Mouse (Mus musculus): Measurements from ENCODE around the gene Mroh3. TPM values are rescaled to one million over a fixed set of nuclear protein-coding genes. Genes with fewer than 3 reads are reported as not detected.

The Mroh3 gene
- polyA plus RNA-seq, 1 experiment from 2014 or later: not detected

DNA sequence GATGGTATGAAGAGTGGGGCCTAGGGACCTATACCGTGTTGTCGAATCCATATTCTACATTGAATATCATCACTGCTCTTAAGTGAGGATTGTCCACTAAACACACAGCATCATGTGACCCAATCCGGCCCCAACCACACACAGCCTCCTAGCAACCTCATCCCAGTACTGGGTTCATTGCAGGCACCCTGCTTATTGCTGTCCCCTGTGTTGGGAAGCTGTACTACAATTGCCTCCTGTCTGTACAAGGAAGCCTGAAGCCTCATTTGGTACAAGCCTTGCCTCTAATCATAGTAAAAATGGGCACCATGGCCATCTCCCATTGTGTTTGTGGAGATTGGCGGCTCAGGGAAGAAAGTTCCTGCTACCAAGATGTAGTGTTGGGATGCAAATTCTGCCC lies 56.3 kb downstream of the Mroh3 start:
- Histone ChIP-seq H3K27me3 (ENCODE audit: control insufficient read depth, insufficient read depth, low read depth, low read length) (no peaks in the 10 kb centered on the region), H3K4me3 (ENCODE audit: low read depth, low read length) (no peak overlapping the region), H3K4me1 (ENCODE audit: control insufficient read depth, low read depth, low read length) (no peaks in the 10 kb centered on the region), H3K9ac (ENCODE audit: low read depth, low read length) (no peak overlapping the region), H3K9me3 (replicated peaks; ENCODE audit: control insufficient read depth, low read length) (no peaks in the 10 kb centered on the region), H3K27ac (ENCODE audit: low read length) (no peak overlapping the region), H3K36me3 (ENCODE audit: control insufficient read depth, insufficient read depth) (no peaks in the 10 kb centered on the region), H3K4me2 (ENCODE audit: low read depth, low read length) (no peak overlapping the region)
- ATAC-seq (ENCODE audit: low read depth): no peak
- WGBS (ENCODE audit: insufficient replicate concordance): 84% methylated on average over 4 of the region's 4 CpGs

DNA sequence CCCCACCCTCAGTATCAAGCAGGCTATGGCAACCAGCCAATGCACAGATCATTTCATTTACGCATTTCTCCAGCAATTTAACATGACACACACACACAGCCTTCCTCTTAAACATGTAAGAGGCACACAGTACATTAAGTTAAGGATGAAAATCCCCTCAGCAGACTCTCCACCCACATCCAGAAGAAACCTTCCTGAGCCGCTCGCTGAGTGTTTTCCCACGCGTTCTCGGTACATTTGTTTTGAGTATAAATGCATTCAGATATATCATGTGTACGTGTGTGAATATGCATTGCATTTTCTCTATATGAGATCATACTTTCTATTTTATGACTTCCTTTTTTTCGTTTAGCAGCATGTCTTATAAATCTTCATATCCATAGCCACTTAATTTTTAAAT lies 61.3 kb downstream of the Mroh3 start:
- ATAC-seq (ENCODE audit: low read depth): no peak
- WGBS (ENCODE audit: insufficient replicate concordance): 79% methylated on average over 8 of the region's 8 CpGs
- no peak overlapping the region for H3K4me3 ChIP-seq (ENCODE audit: low read depth, low read length)
- H3K27ac ChIP-seq (ENCODE audit: low read length): no peak overlapping the region
- peaks cover 5% of the 10 kb centered on the region for H3K4me1 ChIP-seq (ENCODE audit: control insufficient read depth, low read depth, low read length)
- H3K9ac ChIP-seq (ENCODE audit: low read depth, low read length): no peak overlapping the region
- no peak overlapping the region for H3K4me2 ChIP-seq (ENCODE audit: low read depth, low read length)
- H3K27me3 ChIP-seq (ENCODE audit: control insufficient read depth, insufficient read depth, low read depth, low read length): no peaks in the 10 kb centered on the region
- H3K9me3 ChIP-seq (replicated peaks; ENCODE audit: control insufficient read depth, low read length): no peaks in the 10 kb centered on the region
- H3K36me3 ChIP-seq (ENCODE audit: control insufficient read depth, insufficient read depth): no peaks in the 10 kb centered on the region

DNA sequence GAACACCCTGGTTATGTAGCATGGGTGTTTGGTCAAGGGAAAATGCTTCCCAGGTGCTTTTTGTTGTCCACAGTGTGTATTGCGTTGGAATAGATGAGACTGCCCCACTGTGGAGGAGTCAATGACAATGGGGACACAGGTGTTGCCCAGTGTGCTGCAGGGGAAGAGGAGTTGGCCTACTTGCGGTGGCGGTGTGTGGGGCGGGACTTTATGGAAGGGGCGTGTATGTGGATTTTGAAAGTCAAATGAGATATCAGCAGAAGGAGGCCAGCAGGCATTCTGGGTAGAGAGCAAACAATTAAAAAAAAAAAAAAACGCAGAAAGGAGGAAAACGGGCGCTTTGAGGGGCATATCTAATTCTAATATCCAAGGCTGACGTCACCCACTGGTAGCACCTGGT lies 62.9 kb downstream of the Mroh3 start:
- 79% methylated on average over 9 of the region's 9 CpGs for WGBS (ENCODE audit: insufficient replicate concordance)

DNA sequence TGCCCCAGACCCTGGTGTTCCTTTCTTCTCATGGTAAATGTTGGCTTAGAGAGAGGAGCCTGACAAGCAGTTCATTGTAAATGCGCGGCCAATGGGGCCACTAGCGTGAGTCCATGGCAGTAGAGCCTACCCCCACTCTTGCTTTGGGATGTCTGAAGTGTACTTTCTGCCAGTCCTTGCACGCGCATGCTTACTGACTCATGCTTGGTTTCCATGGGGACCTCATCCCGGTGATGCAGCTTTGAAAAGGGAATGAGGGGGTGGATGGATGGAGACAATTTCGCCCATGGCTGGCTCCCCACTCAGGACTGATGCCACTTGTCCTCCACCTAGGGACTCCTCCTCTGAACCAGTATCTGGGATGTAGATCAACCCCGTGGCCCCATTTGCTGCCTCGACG lies 69.1 kb downstream of the Mroh3 start:
- Histone ChIP-seq H3K4me3 (ENCODE audit: low read depth, low read length) (no peak overlapping the region), H3K36me3 (ENCODE audit: control insufficient read depth, insufficient read depth) (no peaks in the 10 kb centered on the region), H3K9ac (ENCODE audit: low read depth, low read length) (no peak overlapping the region), H3K9me3 (replicated peaks; ENCODE audit: control insufficient read depth, low read length) (no peaks in the 10 kb centered on the region), H3K27ac (ENCODE audit: low read length) (no peak overlapping the region), H3K4me2 (ENCODE audit: low read depth, low read length) (no peak overlapping the region), H3K4me1 (ENCODE audit: control insufficient read depth, low read depth, low read length) (peaks cover 32% of the 10 kb centered on the region), H3K27me3 (ENCODE audit: control insufficient read depth, insufficient read depth, low read depth, low read length) (no peaks in the 10 kb centered on the region)
- WGBS (ENCODE audit: insufficient replicate concordance): 70% methylated on average over 10 of the region's 10 CpGs
- ATAC-seq (ENCODE audit: low read depth): no peak

More for the DNA sequence above, 62.9 kb downstream of the Mroh3 start:
- no peaks in the 10 kb centered on the region for H3K9me3 ChIP-seq (replicated peaks; ENCODE audit: control insufficient read depth, low read length)
- H3K4me1 ChIP-seq (ENCODE audit: control insufficient read depth, low read depth, low read length): peaks cover 6% of the 10 kb centered on the region
- ATAC-seq (ENCODE audit: low read depth): no peak
- H3K4me2 ChIP-seq (ENCODE audit: low read depth, low read length): no peak overlapping the region
- no peaks in the 10 kb centered on the region for H3K36me3 ChIP-seq (ENCODE audit: control insufficient read depth, insufficient read depth)
- no peaks in the 10 kb centered on the region for H3K27me3 ChIP-seq (ENCODE audit: control insufficient read depth, insufficient read depth, low read depth, low read length)
- no peak overlapping the region for H3K9ac ChIP-seq (ENCODE audit: low read depth, low read length)
- H3K27ac ChIP-seq (ENCODE audit: low read length): no peak overlapping the region
- no peak overlapping the region for H3K4me3 ChIP-seq (ENCODE audit: low read depth, low read length)

DNA sequence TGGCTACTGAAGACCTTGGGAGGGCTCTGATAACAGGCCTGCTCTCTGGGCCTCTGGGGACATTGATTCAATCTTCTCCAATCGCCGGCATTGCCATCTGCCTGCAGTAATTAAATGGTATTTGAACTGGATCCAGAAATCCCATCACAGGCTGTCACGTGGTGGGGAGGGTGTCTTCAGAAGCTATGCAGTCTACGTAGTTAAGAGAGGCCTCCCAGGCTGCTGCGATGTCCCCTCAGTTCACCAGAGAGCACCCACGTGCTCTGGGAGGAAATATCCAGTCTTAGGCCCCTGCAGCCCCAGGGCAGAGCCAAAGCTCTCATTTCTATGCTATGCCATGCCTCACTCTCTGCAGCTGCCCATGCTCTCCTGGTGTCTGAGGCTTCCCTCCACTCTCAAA lies 70.3 kb downstream of the Mroh3 start:
- Histone ChIP-seq H3K27ac (ENCODE audit: low read length) (0 out of 2 replicates have a peak overlapping the region, but pooled peaks have one; percentile 17), H3K4me1 (ENCODE audit: control insufficient read depth, low read depth, low read length) (peaks cover 43% of the 10 kb centered on the region)
- 64% methylated on average over 6 of the region's 6 CpGs for WGBS (ENCODE audit: insufficient replicate concordance)

DNA sequence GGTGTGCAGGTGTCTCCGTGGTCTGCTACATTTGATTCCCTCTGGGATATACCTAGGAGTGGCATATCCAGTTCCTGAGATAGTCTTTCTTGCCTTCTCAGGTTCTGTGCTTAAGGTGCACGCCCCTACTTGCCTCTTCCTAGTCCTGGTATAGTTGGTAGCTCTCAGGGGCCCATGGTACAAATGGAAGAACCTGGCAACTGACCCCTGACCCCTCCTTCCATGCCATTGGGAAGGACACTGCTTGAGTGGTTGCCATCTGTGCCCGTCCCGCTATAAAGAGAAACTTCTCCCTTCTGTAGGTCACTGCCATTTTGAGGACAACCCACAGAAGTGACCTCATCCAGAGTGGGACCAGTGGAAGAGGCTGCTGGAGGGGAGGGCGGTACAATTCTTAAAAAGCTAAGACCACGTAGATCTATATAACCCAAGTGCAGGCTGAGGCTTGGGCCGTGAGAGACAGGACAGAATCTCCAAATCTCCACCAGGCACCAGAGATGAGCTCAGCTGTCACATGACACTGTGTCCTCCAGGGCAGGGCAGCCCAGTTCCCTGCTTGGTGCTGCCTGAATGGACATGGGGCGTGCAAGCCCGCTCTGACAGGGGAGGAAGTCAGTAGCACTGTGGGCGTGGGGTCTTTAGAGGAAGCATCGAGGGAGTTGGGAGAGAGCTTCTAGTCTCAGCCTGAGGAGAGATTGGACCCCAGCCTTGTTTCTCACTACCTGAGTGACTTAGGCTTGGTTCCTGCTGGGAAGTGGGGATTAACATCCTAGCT lies 71.3 kb downstream of the Mroh3 start:
- 0 out of 2 replicates have a peak overlapping the region, but pooled peaks have one; percentile 96 for H3K4me2 ChIP-seq (ENCODE audit: low read depth, low read length)
- H3K4me1 ChIP-seq (ENCODE audit: control insufficient read depth, low read depth, low read length): peaks cover 48% of the 10 kb centered on the region
- ATAC-seq (ENCODE audit: low read depth): no peak
- H3K9me3 ChIP-seq (replicated peaks; ENCODE audit: control insufficient read depth, low read length): no peaks in the 10 kb centered on the region
- no peak overlapping the region for H3K4me3 ChIP-seq (ENCODE audit: low read depth, low read length)
- no peak overlapping the region for H3K27ac ChIP-seq (ENCODE audit: low read length)
- H3K27me3 ChIP-seq (ENCODE audit: control insufficient read depth, insufficient read depth, low read depth, low read length): no peaks in the 10 kb centered on the region
- H3K9ac ChIP-seq (ENCODE audit: low read depth, low read length): no peak overlapping the region
- WGBS (ENCODE audit: insufficient replicate concordance): 54% methylated on average over 11 of the region's 11 CpGs
- no peaks in the 10 kb centered on the region for H3K36me3 ChIP-seq (ENCODE audit: control insufficient read depth, insufficient read depth)

More for the DNA sequence above, 70.3 kb downstream of the Mroh3 start:
- no peak overlapping the region for H3K4me3 ChIP-seq (ENCODE audit: low read depth, low read length)
- H3K27me3 ChIP-seq (ENCODE audit: control insufficient read depth, insufficient read depth, low read depth, low read length): no peaks in the 10 kb centered on the region
- H3K36me3 ChIP-seq (ENCODE audit: control insufficient read depth, insufficient read depth): no peaks in the 10 kb centered on the region
- H3K4me2 ChIP-seq (ENCODE audit: low read depth, low read length): no peak overlapping the region
- no peak for ATAC-seq (ENCODE audit: low read depth)
- H3K9ac ChIP-seq (ENCODE audit: low read depth, low read length): no peak overlapping the region
- H3K9me3 ChIP-seq (replicated peaks; ENCODE audit: control insufficient read depth, low read length): no peaks in the 10 kb centered on the region

DNA sequence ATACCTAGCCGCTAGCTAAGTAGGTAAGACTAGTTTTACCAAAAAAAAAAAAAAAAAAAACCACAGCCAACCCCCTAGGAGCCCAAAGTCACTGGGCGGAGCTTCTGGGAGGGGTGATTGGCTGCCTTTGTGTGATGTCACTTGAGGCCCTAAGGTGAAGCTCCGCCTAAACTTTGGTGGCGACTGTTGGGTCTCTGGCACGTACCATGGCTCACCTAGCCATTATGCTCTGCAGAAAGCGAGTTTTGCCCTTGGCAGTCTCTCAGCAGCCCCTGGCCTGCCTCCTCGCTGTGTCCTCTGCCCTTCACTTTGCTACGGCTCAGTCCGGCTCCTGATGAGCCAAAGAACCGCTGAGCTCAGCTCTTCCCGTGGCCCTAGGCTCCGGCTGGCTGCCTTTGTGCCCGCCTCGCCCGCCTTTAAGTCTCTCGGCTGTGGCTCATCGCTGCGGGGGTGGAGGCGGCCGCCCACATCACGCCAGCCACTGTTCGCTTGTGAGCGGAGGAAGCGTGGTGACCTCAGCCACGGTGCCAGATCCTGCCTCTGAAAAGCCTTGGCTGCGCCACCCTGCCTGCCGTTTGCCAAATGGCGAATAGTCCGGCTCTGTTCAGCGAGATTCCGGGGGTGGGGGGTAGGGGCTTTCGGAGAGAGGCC lies 72.5 kb downstream of the Mroh3 start:
- Histone ChIP-seq H3K4me3 (ENCODE audit: low read depth, low read length) (peak overlapping the region; percentile 77), H3K27ac (ENCODE audit: low read length) (peak overlapping the region; percentile 93), H3K9ac (ENCODE audit: low read depth, low read length) (peak overlapping the region; percentile 88), H3K27me3 (ENCODE audit: control insufficient read depth, insufficient read depth, low read depth, low read length) (no peaks in the 10 kb centered on the region), H3K4me2 (ENCODE audit: low read depth, low read length) (peak overlapping the region; percentile 96), H3K36me3 (ENCODE audit: control insufficient read depth, insufficient read depth) (no peaks in the 10 kb centered on the region), H3K4me1 (ENCODE audit: control insufficient read depth, low read depth, low read length) (peaks cover 53% of the 10 kb centered on the region), H3K9me3 (replicated peaks; ENCODE audit: control insufficient read depth, low read length) (no peaks in the 10 kb centered on the region)
- ATAC-seq (ENCODE audit: low read depth): peak; percentile 87
- under 1% methylated on average over 32 of the region's 32 CpGs for WGBS (ENCODE audit: insufficient replicate concordance)

DNA sequence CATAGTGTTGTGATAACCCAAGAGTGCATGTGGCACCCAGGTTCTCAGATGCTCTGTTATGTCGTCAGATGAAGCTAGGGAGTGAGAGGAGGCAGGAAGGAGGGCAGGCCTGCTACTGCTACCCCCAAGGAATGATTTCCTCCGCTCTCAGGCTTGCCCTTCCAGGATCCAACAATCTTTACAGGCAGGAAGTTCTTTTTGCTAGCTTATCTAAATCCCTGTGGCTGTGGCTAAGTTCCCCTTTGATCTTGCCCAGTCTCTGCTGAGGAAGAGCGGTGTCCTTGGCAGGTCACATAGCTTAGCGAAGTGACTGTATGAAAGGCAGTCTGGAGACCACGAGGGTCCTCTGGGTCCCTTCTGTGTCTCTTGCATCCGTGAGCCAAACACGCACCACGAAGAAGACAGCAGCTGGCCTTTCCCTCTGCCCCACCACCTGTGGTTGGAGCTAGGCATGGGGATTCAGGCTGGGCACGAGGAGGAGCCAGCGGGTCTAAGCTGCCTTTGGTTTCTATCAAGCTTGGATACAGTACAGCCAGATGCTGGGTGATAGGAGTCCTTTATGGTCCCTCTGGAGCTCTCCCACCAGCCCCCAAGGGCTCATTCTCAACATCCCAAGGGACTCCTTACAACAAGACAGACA lies 74.3 kb downstream of the Mroh3 start:
- Histone ChIP-seq H3K27me3 (ENCODE audit: control insufficient read depth, insufficient read depth, low read depth, low read length) (no peaks in the 10 kb centered on the region), H3K27ac (ENCODE audit: low read length) (peak overlapping the region; percentile 48; the same call in 1 of the 2 replicates), H3K4me1 (ENCODE audit: control insufficient read depth, low read depth, low read length) (peaks cover 66% of the 10 kb centered on the region), H3K36me3 (ENCODE audit: control insufficient read depth, insufficient read depth) (no peaks in the 10 kb centered on the region), H3K9me3 (replicated peaks; ENCODE audit: control insufficient read depth, low read length) (no peaks in the 10 kb centered on the region), H3K4me3 (ENCODE audit: low read depth, low read length) (no peak overlapping the region), H3K4me2 (ENCODE audit: low read depth, low read length) (no peak overlapping the region), H3K9ac (ENCODE audit: low read depth, low read length) (no peak overlapping the region)
- no peak for ATAC-seq (ENCODE audit: low read depth)
- 36% methylated on average over 10 of the region's 10 CpGs for WGBS (ENCODE audit: insufficient replicate concordance)

DNA sequence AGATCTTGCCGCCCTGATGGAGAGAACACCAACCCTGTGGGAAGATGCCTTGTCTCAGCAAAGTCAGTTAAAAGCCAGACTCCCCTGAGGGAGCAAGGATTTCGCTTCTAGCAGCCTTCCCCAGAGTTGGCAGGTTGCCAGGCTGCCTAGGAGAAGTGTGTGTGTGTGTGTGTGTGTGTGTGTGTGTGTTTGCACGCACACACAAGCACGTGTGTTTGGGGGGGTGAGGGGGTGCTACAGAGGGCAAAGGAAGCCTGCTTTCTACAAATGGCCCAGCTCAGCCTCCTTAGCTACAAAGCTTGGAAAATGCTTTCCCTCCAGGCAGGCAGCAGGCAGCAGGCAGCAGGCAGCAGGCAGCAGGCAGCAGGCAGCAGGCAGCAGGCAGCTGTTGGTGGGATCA lies 75.1 kb downstream of the Mroh3 start:
- Histone ChIP-seq H3K4me2 (ENCODE audit: low read depth, low read length) (no peak overlapping the region), H3K27me3 (ENCODE audit: control insufficient read depth, insufficient read depth, low read depth, low read length) (no peaks in the 10 kb centered on the region), H3K9me3 (replicated peaks; ENCODE audit: control insufficient read depth, low read length) (no peaks in the 10 kb centered on the region), H3K9ac (ENCODE audit: low read depth, low read length) (no peak overlapping the region), H3K4me1 (ENCODE audit: control insufficient read depth, low read depth, low read length) (peaks cover 69% of the 10 kb centered on the region), H3K4me3 (ENCODE audit: low read depth, low read length) (no peak overlapping the region), H3K27ac (ENCODE audit: low read length) (peak overlapping the region; percentile 35; the same call in 1 of the 2 replicates), H3K36me3 (ENCODE audit: control insufficient read depth, insufficient read depth) (no peaks in the 10 kb centered on the region)
- ATAC-seq (ENCODE audit: low read depth): no peak
- WGBS (ENCODE audit: insufficient replicate concordance): 8% methylated on average over 4 of the region's 4 CpGs

Data from liver, embryonic 16.5 days (tissue).